Mouse (Mus musculus) ES-E14 (cell line): ENCODE measurements around the gene Defa23.
"Not testable (repeated sequence)": the region's sequence is repeated elsewhere in the genome, so short reads cannot be mapped to it uniquely, and the experiment has no call there.

Experiments used
- CHD2 ChIP-seq: IDR thresholded peaks from 2 replicates; pipeline ENCODE4 v1.6.1; 2014; ENCODE audit warnings: mild to moderate bottlenecking, low read depth, low read length, inconsistent platforms
- HCFC1 ChIP-seq: IDR thresholded peaks from 2 replicates; pipeline ENCODE4 v1.6.1; 2012; ENCODE audit warnings: low read length, inconsistent platforms, borderline replicate concordance; ENCODE audit not compliant: insufficient read depth
- MAFK ChIP-seq: IDR thresholded peaks from 2 replicates; pipeline ENCODE4 v1.6.1; 2014; ENCODE audit warnings: mild to moderate bottlenecking, low read depth, low read length, inconsistent platforms; ENCODE audit not compliant: insufficient read depth
- ZC3H11A ChIP-seq: IDR thresholded peaks from 2 replicates; pipeline ENCODE4 v1.6.1; 2012; ENCODE audit warnings: low read depth, mild to moderate bottlenecking, inconsistent platforms, low read length, borderline replicate concordance
- ZNF384 ChIP-seq: IDR thresholded peaks from 2 replicates; pipeline ENCODE4 v1.6.1; 2012; ENCODE audit warnings: low read depth, low read length, inconsistent platforms

DNA sequence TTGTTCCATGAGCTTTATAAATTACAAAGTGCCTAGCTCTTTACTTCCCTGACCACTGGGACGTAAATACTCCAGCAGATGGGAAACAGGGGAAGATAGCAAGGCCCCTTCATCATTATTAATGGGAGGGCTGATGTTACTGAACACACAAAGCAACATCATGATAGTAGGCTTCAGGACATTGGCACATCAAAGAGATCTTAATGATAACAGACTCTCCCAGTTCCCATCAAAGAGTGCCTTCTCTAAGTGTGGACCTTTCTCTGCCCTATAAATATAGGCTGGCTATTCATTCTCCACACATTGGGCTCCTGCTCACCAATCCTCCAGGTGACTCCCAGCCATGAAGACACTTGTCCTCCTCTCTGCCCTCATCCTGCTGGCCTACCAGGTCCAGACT, 29.6 kb upstream of the Defa23 start, which contains the start of gene Defa21:
- TF ChIP-seq ZNF384, HCFC1, MAFK, CHD2, ZC3H11A: not testable (repeated sequence)
